Mouse (Mus musculus) stomach, postnatal 0 days (tissue): Measurements from ENCODE around the gene Pitpnm2.

Source experiments
- CTCF ChIP-seq: IDR thresholded peaks from 2 replicates; pipeline ENCODE4 v1.5.1; 2016; ENCODE audit warnings: antibody characterized with exemption, low read depth, mild to moderate bottlenecking, moderate library complexity
- EP300 ChIP-seq: optimal IDR thresholded peaks from 2 replicates; pipeline ENCODE3; 2016; ENCODE audit warnings: antibody characterized with exemption

DNA sequence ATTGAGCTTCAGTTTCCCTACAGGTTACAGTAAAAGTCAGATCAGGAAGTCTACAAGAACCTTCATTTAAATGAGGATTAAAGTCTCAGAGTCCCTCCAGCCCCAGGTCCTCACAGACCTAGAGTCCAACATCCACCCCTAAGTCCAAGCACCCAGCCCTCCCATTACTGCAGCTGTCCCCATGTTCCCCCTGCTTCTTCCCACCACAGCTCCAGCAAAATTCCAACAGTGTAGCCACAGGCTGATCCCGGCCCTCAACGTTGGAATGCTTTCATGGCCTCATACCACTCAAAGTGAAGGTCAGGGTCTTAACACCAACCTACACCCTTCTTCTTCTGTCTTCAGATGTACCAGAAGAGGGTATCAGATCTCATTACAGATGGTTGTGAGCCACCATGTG, 37.9 kb downstream of the Pitpnm2 start:
- TF ChIP-seq CTCF (no peak), EP300 (no peak)
